ENCODE assay signal across 13 mouse cellular contexts in genomic region chr10:59380411-59380821, GRCm38 (mm10). TPM values are rescaled to one million over a fixed set of nuclear protein-coding genes. Genes with fewer than 3 reads are reported as not detected.
DNase-seq lines count a peak whose midpoint lies in the region; ATAC-seq lines count a peak whose summit lies in the region.
"Had no signal": no experiment of that assay in that cellular context is flagged by ENCODE, and none has a peak within 500 bp of the region (broad histone marks: within the 10 kb centered on the region; RNA-seq: fewer than 3 reads in every experiment).

No protein-coding gene starts in this region.

- H3K4me3 ChIP-seq in liver, embryonic 13.5 days (replicated peaks): no peak overlapping the region
- H3K4me3 ChIP-seq: embryonic facial prominence, embryonic 15.5 days; gastrocnemius, adult 2 months had no signal

- H3K4me1 ChIP-seq in liver, embryonic 13.5 days (replicated peaks): peaks cover 19% of the 10 kb centered on the region
- H3K4me1 ChIP-seq: embryonic facial prominence, embryonic 15.5 days had no signal

- no peaks in the 10 kb centered on the region for H3K27me3 ChIP-seq in liver, embryonic 13.5 days
- H3K27me3 ChIP-seq: embryonic facial prominence, embryonic 15.5 days had no signal

- no peaks in the 10 kb centered on the region for H3K36me3 ChIP-seq in liver, embryonic 13.5 days
- H3K36me3 ChIP-seq: embryonic facial prominence, embryonic 15.5 days had no signal

- 29% methylated on average over 2 of the region's 2 CpGs for WGBS in liver, embryonic 13.5 days (ENCODE audit: insufficient replicate concordance)

- H3K9me3 ChIP-seq in liver, embryonic 13.5 days (replicated peaks): no peaks in the 10 kb centered on the region
- H3K9me3 ChIP-seq: embryonic facial prominence, embryonic 15.5 days had no signal

- DNase-seq in heart, adult 11 months: peak; percentile 45
- no peak for DNase-seq in heart, postnatal 25 days (ENCODE audit: low spot score)
- peak; percentile 5 for DNase-seq in thymus, postnatal 25 days
- no peak for DNase-seq in thymus, postnatal 36 days
- DNase-seq in liver, embryonic 13.5 days: no peak
- no peak for DNase-seq in adrenal gland, adult 2 months
- no peak for DNase-seq in right cerebral cortex, adult 18-20 months
- DNase-seq in ovary, adult 18-20 months (ENCODE audit: low spot score): no peak
- DNase-seq: cerebellum, adult 11 months; gastrocnemius, adult 2 months; kidney, postnatal 36 days had no signal

- intact Hi-C loops in heart, postnatal 25 days (cut with DNase I): no loop called here

- 0 out of 2 replicates have a peak overlapping the region, but pooled peaks have one; percentile 10 for H3K9ac ChIP-seq in liver, embryonic 13.5 days
- H3K9ac ChIP-seq: embryonic facial prominence, embryonic 15.5 days had no signal

- peak overlapping the region; percentile 8; the same call in 1 of the 2 replicates for H3K4me2 ChIP-seq in liver, embryonic 13.5 days
- H3K4me2 ChIP-seq: embryonic facial prominence, embryonic 15.5 days had no signal

- H3K27ac ChIP-seq in liver, embryonic 13.5 days: peak overlapping the region; percentile 73
- H3K27ac ChIP-seq: embryonic facial prominence, embryonic 15.5 days; gastrocnemius, adult 2 months had no signal

- peak; percentile 87 for ATAC-seq in liver, embryonic 13.5 days (ENCODE audit: low read depth)

RNA-seq across cellular contexts. Expression of gene Gm10273, which starts 15.0 kb away (rescaled TPM):
- 100 to 1,000 TPM; 130 to 168 TPM for total RNA-seq in heart, postnatal 25 days (2021)
- polyA plus RNA-seq in liver, embryonic 13.5 days (2015; fragmentation: Nextera tagmentation; extraction: Ambion mirVana): 4.3 and 12.1 TPM in 2 replicates
- 10 to 100 TPM; 44.3 to 75.4 TPM for total RNA-seq in adrenal gland, adult 2 months (2021)
- 2.9 and 4.5 TPM in 2 replicates for polyA plus RNA-seq in adrenal gland, adult 2 months (2012; rRNA removed)
- polyA plus RNA-seq: embryonic facial prominence, embryonic 15.5 days had no signal

RNA-seq across cellular contexts. Expression of gene Pla2g12b, which starts 23.0 kb away (rescaled TPM):
- total RNA-seq in heart, postnatal 25 days (2021): not detected
- 45.4 and 51.5 TPM in 2 replicates for polyA plus RNA-seq in liver, embryonic 13.5 days (2015; fragmentation: Nextera tagmentation; extraction: Ambion mirVana)
- total RNA-seq in adrenal gland, adult 2 months (2021): not detected
- polyA plus RNA-seq in adrenal gland, adult 2 months (2012; rRNA removed): not detected in 2 replicates
- total RNA-seq: gastrocnemius, adult 2 months; left cerebral cortex, postnatal 25 days had no signal

RNA-seq across cellular contexts. Expression of gene P4ha1, which starts 57.3 kb away (rescaled TPM):
- total RNA-seq in heart, postnatal 25 days (2021): 10 to 100 TPM; 36.6 to 51.2 TPM
- polyA plus RNA-seq in liver, embryonic 13.5 days (2015; fragmentation: Nextera tagmentation; extraction: Ambion mirVana): 13.9 and 16.9 TPM in 2 replicates
- total RNA-seq in adrenal gland, adult 2 months (2021): 10 to 100 TPM; 44.4 to 79.9 TPM
- polyA plus RNA-seq in adrenal gland, adult 2 months (2012; rRNA removed): 4.7 and 7.6 TPM in 2 replicates

Comparison
In these comparisons a context has a peak if more than half of its experiments do, and no peak if none do; other contexts are left out.
1. DNase-seq: peak in heart, adult 11 months (single experiment) and thymus, postnatal 25 days (single experiment); none in heart, postnatal 25 days (single experiment), thymus, postnatal 36 days (0 of 2), liver, embryonic 13.5 days (single experiment), adrenal gland, adult 2 months (single experiment), right cerebral cortex, adult 18-20 months (single experiment) and ovary, adult 18-20 months (single experiment).